Mouse (Mus musculus) cerebellum, adult 11-12 months (tissue): Measurements from ENCODE around the gene Enpp4.

Experiments
- DNase-seq: peaks from one replicate; pipeline ENCODE4 v3.0.0; 2022

Enpp4 gene

GRCm38 (mm10) chr17:44105287-44106138, at the start of gene Enpp4:
TSS of gene Enpp4 (minus strand) at chr17:44105809.
- DNase-seq = peak; percentile 86

GRCm38 (mm10) chr17:44155204-44155603, 49.6 kb upstream of the Enpp4 start:
- no peak for DNase-seq

- no peak for DNase-seq
Observed at GRCm38 (mm10) chr17:44153871-44154270, 48.3 kb upstream of the Enpp4 start.

DNA sequence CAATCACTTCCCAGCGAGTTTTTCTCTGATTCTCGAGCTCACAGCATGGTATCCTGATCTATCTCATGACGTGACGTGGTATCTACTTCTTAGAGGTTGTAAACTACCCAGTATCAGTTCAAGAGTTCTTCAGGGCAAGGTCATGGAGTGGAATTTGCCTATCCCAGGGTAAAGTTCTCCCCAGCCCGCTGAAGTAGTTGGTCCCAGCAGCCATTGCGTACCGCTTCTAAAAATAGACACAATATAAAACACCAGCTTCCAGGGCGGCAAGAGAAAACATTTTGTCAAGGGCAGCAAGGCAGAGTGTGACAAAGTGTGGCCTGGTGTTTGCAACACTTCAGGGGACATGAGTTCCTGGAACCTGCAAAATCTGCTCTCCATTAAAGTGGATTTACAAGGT, 46.3 kb upstream of the Enpp4 start:
- no peak for DNase-seq

GRCm38 (mm10) chr17:44151130-44151529, 45.5 kb upstream of the Enpp4 start:
- DNase-seq = no peak

DNA sequence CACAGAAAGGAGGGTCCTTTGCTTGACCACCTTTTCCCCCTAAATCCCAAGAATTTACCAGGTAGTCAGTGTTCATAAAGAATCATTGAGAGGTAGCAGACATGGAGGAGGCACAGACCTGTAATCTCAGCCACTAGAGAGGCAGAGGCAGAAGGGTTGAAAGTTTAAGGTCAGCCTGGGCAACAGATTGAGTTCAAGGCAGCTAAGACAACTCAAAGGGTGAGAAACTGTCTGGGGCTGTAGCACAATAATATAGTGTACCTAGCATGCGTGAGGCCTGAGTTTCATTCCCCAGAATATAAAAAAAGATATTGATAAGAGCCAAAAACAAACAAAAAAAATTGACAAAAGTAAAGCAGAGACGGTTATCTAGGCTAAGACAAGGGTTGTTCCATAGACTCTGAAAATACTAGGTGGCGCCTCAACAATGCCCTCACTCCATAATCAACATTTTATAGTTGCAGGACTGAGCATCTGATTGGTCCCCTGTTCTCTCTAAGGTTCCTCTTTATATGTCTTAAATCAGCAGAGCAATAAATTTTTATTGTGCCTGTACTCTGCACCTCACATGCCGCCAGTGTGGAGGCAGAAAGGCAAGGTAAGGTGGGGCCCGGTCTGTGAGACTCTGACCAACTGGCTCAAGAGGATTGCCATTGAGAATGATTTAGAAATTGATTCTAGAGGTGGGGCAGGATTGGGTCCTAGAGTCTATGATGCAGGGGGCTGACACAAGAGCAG, 42.7 kb upstream of the Enpp4 start:
- no peak for DNase-seq

GRCm38 (mm10) chr17:44145806-44146205, 40.2 kb upstream of the Enpp4 start:
- no peak for DNase-seq

DNA sequence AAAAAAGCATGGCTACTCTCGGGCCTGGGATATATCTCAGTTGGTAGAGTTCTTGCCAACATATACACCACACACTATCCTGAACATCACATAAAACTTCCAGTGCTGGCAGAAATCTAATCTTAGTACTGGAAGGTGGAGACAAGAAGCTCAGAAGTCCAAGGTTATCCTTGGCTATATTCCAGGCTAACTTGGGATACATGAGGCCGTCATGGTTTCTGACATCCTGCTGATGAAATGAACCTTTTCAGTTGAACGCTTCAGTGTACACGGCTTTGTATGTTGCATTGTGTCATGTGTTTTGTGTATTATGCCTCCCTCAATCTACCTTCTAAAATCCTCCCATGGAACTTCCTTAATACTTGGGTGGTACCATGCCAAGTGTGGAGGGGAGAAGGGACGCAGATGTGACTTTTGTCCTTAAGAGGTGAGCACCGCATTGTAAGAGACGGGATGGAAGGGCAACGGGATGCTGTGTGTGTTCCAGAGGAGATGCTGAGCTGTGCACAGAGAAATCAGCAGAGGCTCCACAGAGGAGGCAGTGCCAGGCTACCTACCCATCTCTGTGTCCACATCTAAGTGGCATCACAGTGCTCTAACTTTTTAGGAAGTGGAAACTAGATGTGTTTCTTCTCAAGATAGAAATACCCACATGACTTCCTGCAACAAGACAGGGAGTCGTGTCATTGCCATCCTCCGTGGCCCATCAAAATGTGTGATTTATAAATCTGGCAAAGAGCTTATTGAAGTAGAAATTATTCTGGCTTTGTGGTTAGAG, 31.4 kb upstream of the Enpp4 start:
- DNase-seq = no peak

GRCm38 (mm10) chr17:44136018-44136417, 30.4 kb upstream of the Enpp4 start:
- no peak for DNase-seq

DNA sequence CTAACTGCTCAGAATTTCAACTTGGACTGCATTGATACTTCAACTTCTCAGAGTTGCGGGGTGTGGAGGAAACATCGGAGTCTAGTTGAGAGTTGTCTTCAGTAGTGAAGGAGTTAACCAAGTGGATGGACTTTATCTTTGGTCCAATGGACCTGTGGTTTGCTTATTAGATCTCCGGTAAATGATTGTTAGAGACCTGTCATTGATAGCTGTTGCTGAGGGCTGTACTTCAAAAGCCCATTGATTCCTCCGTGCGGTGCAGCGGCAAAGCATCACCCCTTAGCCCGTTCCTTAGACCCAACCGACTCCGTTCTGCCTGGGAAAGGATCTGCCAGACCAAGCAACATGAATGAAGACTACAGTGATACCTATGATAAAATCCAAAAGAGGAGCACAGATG, 28.9 kb upstream of the Enpp4 start:
- DNase-seq = no peak

DNA sequence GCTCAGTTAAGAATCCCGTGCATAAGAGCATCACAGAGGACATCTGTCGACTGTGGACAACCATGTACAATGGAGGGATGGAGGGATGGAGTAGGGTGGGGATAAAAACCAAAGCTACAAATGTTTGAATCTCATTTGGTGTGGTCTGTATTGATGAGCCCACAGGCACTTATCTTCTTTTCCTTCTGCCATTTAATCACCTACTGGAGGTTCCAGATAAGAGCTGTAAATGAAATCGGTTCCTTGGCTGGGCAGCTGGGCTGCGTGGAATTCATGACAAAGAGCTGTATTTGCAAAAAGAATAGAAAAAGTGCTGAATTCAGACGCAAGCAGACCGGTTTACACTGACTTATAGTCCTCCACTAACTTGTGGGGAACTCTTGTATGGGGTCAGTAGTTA, 28.5 kb upstream of the Enpp4 start:
- no peak for DNase-seq

GRCm38 (mm10) chr17:44130429-44130828, 24.8 kb upstream of the Enpp4 start:
- DNase-seq = peak; percentile 30

DNA sequence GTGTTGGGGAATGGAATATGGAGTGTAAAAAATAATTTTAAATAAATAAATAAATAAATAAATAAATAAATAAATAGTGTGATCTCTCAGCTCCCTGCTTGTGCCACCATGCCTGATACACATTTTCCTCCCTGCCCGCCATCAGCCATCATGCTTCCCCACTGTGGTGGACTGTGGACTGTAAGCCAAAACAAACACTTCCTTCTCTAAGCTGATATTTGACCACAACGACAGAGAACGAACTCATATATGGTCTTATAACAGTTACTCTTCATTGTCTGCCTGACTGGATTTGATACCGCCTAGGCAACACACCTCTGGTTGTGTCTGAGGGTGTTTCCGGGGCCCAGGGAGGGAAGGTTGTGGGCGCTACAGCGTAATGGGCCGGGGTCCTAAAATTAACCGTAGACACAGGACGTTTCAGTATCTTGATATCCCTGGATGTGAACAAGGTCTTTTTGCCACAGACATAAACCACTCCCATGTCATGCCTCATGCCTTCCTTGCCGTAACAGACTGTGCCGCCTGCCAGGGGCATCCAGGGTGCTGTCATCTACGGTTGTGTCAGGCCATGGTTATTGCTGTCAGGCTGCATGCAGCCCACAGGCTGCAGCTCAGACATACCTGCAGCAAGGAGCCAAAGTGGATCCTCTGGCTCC, 23.6 kb upstream of the Enpp4 start:
- no peak for DNase-seq

DNA sequence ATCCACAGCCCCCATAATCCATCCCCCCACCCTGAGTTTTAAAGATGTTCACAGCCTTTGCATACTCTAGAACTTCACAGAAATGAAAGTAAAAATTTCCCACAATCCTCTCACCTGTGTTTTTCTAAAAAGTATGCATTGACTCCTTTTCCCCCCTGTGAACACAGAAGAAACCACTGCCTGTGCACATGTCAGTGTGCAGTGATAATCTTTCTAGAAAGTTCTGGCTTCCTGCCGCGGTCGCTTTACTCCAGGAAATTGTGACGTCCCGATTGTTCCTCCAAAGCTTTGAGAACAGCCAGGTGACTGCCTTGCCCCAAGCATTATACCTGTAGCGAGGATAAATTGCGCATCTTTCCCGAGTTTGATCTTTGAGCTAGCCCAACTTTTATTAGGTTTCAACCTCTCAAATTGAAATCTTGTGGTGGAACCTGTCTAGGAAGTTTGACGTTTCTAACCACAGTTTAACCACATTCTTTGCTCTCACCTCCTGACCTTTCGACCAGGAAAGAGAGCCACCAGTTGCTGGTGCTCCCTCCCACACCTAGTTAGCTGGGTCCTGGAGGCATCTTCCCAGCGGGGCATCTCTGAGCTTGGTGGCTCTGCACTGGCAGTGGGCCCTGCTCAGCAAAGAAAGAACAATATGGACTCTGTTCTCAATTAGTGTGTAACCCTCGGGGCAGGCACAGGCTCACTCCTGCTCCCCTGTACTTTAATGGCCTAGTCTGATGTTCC, 15.9 kb upstream of the Enpp4 start:
- DNase-seq = no peak

DNA sequence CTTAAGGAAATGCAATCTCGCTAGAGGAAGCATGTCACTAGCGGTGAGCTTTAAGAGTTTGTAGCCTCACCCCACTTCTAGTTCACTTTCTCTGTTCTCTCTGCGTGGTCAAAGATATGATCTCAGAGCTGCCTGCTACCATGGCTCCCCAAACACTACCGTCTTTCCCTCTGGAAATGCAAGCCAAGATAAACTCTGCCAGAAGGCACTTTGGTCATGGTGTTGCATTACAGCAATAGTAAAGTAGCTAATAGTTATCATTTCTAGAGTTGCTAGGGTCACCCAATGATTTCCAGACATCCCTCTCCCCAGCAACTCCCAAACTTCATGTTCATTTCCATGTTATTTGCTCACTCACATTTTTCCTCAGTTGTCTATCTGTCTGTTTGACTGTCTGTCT, 12.6 kb upstream of the Enpp4 start:
- DNase-seq = no peak

GRCm38 (mm10) chr17:44117721-44118120, 12.1 kb upstream of the Enpp4 start:
- no peak for DNase-seq

DNA sequence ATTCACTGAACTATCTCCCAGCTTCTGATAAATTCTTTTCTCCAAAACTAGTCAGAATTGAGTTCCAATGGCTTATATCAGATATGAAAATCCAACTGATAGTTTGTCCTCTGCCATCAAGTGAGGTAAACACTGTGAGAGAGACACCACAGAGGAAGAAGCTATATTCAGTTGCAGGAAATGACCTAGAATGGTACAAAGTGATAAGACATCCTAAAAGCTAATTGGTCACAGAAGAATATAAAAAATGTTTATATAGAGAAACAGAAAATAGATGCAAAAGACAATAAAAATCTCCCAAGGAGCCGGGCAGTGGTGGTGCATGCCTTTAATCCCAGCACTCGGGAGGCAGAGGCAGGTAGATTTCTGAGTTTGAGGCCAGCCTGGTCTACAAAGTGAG, 11.0 kb upstream of the Enpp4 start:
- DNase-seq = no peak

DNA sequence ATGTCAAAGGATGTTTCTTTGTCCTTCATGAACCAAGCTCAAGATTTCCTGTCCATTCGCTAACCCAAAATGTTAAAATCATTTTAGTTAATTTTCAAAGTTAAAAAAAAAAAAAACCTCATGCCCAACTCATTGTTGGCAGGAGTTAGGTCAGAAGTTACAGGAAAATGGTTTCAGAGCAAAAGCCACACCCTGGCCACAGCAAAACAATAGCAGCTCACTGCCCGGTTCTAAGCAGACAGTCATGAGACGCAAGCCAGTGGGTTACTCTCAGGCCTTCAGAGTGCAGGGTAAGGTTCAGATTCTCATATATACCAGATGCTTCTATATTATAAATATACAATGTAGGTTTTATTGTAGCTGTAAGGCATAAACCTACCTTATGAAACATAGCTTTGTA, 2.7 kb upstream of the Enpp4 start:
- DNase-seq = no peak

DNA sequence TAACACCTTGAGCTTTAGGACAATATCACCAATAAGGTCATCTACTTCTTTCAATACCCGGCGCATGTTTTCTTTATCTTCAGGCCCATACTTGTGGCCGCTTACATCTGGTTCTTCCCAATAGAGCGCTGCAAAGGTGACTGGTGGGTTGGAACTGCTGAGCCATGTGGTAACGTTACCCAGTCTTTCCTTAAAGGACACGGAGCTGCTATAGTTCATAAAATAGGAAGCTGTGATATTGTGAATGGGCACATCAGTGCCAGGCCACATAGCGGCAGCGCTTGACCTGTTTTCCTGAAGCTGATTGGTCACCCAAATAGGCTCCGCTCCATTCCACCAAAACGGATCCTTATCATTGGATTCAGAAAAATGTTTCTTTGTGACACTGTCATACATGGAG, 3.6 kb downstream of the Enpp4 start:
- no peak for DNase-seq

- no peak for DNase-seq
Observed at GRCm38 (mm10) chr17:44100906-44101305, 4.7 kb downstream of the Enpp4 start.

- no peak for DNase-seq
Observed at GRCm38 (mm10) chr17:44100486-44100885, 5.1 kb downstream of the Enpp4 start.

DNA sequence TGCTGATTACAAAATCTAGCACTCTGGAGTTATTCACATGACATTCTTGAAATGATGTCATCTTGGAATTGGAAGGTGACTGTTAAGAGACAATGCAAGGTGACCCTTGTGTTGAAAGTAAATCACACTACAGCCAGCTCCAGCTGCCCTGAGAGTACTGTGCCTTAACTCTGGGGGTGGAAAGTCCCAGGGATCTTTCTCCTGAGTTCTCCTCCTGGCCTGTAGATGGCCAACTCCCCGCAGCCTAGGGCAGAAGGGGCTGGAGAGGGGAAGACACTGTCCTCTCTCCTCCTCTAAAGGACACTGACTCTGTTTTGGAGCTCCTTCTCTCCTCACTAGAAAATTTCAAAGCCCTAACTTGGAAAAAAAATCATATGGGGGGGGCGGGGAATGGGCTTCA, 14.1 kb downstream of the Enpp4 start:
- no peak for DNase-seq
